Mouse (Mus musculus): ENCODE data around the gene Hopx. TPM values are rescaled to one million over a fixed set of nuclear protein-coding genes. Genes with fewer than 3 reads are reported as not detected.
A peak's percentile ranks its signal among the peaks of the same experiment; 100 is the strongest.

Hopx gene
- 26.6 and 30.2 TPM in 2 replicates for polyA plus RNA-seq (2015; fragmentation: Nextera tagmentation; extraction: Ambion mirVana)

DNA sequence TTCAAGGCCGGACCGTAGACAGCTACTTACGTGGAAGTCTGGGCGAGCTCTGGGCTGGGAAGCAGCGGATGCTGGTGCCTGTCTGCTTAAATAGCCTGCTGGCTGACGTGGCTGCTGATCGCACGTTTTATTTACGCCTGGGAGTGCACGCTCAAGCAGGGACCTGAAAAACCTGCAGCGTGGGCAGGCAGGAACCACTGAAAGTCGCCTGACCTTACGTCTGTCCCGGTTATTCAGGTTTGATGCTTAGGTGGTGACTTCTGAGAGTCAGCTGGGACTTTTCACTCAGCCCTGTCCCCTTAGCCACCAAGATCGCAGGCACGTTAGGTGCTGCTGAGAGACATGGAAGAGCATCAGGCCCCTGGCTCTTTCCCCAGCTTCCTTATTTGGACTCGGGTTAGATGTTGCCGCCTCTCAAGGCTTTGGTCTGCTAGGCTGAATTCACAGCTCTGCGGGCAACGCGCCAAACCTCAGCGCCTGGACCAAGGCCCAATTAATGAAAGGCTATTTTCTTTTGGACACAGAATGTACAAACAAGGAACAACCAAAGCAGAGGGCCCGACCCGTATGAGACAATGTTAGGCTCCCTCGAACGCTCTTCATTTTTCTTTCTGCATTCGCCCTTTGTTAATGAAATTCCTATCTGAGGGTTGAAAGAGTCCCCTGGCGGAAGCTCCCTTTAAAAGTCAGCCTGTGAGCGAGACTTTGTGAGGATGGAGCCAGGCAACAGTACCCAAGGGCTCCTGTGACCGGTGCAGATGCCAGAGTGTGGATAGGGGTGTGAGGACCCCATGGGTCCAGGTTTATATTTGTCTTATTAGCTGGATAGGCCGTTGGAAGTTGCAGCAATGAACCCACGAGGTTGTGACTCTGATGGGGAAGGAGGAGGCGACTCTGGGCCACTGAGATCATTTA lies at the start of gene Hopx:
Hopx (minus strand) TSS at position 305 of the 915 bp plus-strand sequence.
- Histone ChIP-seq H3K9me3 (ENCODE audit: control insufficient read depth, low read length) (no peaks in the 10 kb centered on the region), H3K36me3 (ENCODE audit: control insufficient read depth, insufficient read depth, low read length) (no peaks in the 10 kb centered on the region), H3K27me3 (ENCODE audit: control insufficient read depth, insufficient read depth, low read length) (no peaks in the 10 kb centered on the region), H3K9ac (ENCODE audit: low read length) (peak within 1 kb of the TSS; percentile 19), H3K4me3 (ENCODE audit: low read depth, low read length) (no peak within 1 kb of the TSS), H3K27ac (replicated peaks) (peak within 1 kb of the TSS; percentile 69), H3K4me2 (replicated peaks; ENCODE audit: low read depth) (peak within 1 kb of the TSS; percentile 44), H3K4me1 (replicated peaks; ENCODE audit: control insufficient read depth, insufficient read depth) (no peaks in the 10 kb centered on the region; the same call in 1 of the 2 replicates)
- peak; percentile 86 for TF ChIP-seq EP300 (optimal IDR thresholded peaks at IDR 0.05)
- TF ChIP-seq CTCF (IDR thresholded peaks at IDR 0.05; ENCODE audit: low read depth): no peak
- 27% methylated on average over 33 of the region's 33 CpGs for WGBS
- peak; percentile 63 for DNase-seq (ENCODE audit: low spot score)
- ATAC-seq (ENCODE audit: low FRiP score, low TSS enrichment): peak; percentile 63; the same call in 1 of the 2 replicates

DNA sequence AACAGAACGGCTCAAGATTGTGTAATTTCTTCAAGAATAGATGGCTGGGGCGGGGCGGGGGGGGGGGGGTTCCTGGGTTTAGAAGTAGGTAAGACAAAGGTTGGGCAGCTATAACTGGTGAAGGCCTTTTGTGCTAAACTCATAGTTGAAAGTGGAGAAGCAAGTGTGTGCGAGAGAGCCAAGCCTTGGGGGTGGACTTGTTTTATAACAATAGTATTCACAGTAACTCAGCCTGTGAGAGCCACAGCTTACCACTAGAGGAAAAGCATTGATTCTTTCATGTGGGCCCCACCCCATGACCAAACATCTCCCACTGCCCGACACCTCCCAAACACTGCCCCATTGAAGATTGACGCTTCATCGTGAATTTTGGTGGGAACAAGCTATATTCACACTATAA lies 48.7 kb upstream of the Hopx start:
- no peak for ATAC-seq (ENCODE audit: low FRiP score, low TSS enrichment)

DNA sequence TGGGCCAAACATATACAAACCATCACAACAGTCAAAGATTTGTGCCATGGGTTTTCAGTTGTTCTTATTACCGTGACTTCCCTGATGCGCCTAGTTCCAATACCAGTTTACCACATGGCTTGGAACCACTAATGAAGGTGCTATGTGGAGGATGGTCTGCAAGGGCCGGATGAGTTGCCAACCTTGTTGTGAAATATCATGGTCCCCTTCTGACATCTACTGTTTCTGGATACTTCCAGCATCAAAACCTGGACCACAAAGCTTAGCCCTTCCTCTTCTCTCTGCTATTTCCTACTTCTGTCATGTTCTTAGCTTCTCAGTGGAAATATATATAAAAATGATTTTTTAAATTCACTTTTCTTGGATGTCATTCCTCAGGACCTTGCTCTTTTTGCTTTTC lies 47.6 kb upstream of the Hopx start:
- no peak overlapping the region for H3K27ac ChIP-seq (replicated peaks)
- H3K36me3 ChIP-seq (ENCODE audit: control insufficient read depth, insufficient read depth, low read length): no peaks in the 10 kb centered on the region
- no peak overlapping the region for H3K4me3 ChIP-seq (ENCODE audit: low read depth, low read length)
- no peak overlapping the region for H3K9ac ChIP-seq (ENCODE audit: low read length)
- TF ChIP-seq EP300 (optimal IDR thresholded peaks at IDR 0.05) (no peak), CTCF (IDR thresholded peaks at IDR 0.05; ENCODE audit: low read depth) (no peak)
- H3K4me2 ChIP-seq (replicated peaks; ENCODE audit: low read depth): no peak overlapping the region
- DNase-seq (ENCODE audit: low spot score) (no peak), ATAC-seq (ENCODE audit: low FRiP score, low TSS enrichment) (no peak)
- no peaks in the 10 kb centered on the region for H3K9me3 ChIP-seq (ENCODE audit: control insufficient read depth, low read length)
- no peaks in the 10 kb centered on the region for H3K27me3 ChIP-seq (ENCODE audit: control insufficient read depth, insufficient read depth, low read length)
- no peaks in the 10 kb centered on the region for H3K4me1 ChIP-seq (replicated peaks; ENCODE audit: control insufficient read depth, insufficient read depth)
- 95% methylated on average over 3 of the region's 3 CpGs for WGBS

More for the DNA sequence above, 48.7 kb upstream of the Hopx start:
- no peak for TF ChIP-seq CTCF (IDR thresholded peaks at IDR 0.05; ENCODE audit: low read depth)
- no peak for TF ChIP-seq EP300 (optimal IDR thresholded peaks at IDR 0.05)
- Histone ChIP-seq H3K4me3 (ENCODE audit: low read depth, low read length) (no peak overlapping the region), H3K9ac (ENCODE audit: low read length) (no peak overlapping the region), H3K27ac (replicated peaks) (no peak overlapping the region), H3K4me1 (replicated peaks; ENCODE audit: control insufficient read depth, insufficient read depth) (no peaks in the 10 kb centered on the region), H3K4me2 (replicated peaks; ENCODE audit: low read depth) (no peak overlapping the region), H3K9me3 (ENCODE audit: control insufficient read depth, low read length) (no peaks in the 10 kb centered on the region), H3K27me3 (ENCODE audit: control insufficient read depth, insufficient read depth, low read length) (no peaks in the 10 kb centered on the region), H3K36me3 (ENCODE audit: control insufficient read depth, insufficient read depth, low read length) (no peaks in the 10 kb centered on the region)
- peak; percentile 30 for DNase-seq (ENCODE audit: low spot score)
- WGBS: 71% methylated on average over 7 of the region's 7 CpGs

DNA sequence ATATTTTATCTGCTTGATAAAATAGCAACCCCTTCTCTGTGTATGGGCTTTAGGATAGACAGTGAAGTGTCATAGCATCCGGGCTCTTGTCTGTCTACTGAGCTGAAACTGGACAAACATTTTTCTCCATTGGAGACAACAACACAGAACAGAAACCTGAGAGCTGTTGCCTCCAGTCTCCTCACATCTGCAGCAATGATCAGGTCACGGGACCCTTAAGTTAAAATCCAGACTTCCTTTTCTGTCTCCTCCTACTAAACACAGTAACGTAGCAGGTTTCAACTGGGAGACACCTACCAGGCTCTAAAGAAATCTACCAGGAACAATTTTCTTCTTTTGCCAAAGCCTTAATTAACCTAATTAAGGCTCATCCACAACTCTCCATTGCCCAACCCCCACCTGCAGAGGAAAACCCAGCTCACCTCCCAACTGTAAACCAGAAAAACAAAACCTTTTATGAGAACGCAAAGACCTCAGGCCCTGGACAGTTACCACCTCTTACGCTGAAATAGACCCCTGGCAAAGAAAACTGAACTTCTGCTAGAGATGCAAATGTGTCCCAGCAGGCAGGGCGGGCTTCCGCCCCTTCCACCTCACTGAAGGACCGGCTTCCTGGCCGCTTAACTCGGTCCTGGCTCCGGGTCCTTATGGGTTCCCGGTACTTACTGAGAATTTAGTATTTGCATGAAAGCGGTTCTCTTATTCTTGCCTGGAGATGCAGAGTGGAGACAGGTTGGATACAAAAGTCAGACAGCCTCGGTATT lies 43.0 kb upstream of the Hopx start:
- no peaks in the 10 kb centered on the region for H3K27me3 ChIP-seq (ENCODE audit: control insufficient read depth, insufficient read depth, low read length)
- H3K36me3 ChIP-seq (ENCODE audit: control insufficient read depth, insufficient read depth, low read length): no peaks in the 10 kb centered on the region
- TF ChIP-seq CTCF (IDR thresholded peaks at IDR 0.05; ENCODE audit: low read depth) (no peak), EP300 (optimal IDR thresholded peaks at IDR 0.05) (no peak)
- 49% methylated on average over 14 of the region's 14 CpGs for WGBS
- no peaks in the 10 kb centered on the region for H3K4me1 ChIP-seq (replicated peaks; ENCODE audit: control insufficient read depth, insufficient read depth)
- DNase-seq (ENCODE audit: low spot score) (no peak), ATAC-seq (ENCODE audit: low FRiP score, low TSS enrichment) (no peak)
- H3K4me3 ChIP-seq (ENCODE audit: low read depth, low read length): no peak overlapping the region
- no peak overlapping the region for H3K9ac ChIP-seq (ENCODE audit: low read length)
- no peak overlapping the region for H3K4me2 ChIP-seq (replicated peaks; ENCODE audit: low read depth)
- H3K9me3 ChIP-seq (ENCODE audit: control insufficient read depth, low read length): no peaks in the 10 kb centered on the region
- no peak overlapping the region for H3K27ac ChIP-seq (replicated peaks)

DNA sequence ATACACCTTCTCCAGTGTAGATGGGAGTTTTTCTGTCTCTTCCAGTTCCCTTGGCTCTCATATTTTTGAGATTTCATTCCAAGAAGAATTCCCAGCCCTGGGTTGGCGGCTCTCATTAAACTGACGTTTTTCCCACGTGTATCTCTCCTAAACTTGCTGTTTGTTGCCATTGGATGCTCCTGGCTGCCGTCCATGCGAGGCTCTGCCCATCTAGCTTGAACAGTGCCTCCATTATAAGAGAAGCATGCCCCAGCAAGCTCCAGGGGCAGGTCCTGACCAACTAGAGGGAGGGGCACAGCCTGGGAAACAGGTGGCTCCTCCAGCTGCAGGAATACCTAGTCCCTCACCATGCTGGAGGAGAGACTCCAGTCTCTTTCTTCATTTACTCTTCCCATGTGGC lies 42.0 kb upstream of the Hopx start:
- 52% methylated on average over 5 of the region's 5 CpGs for WGBS
- no peak overlapping the region for H3K4me3 ChIP-seq (ENCODE audit: low read depth, low read length)
- H3K27me3 ChIP-seq (ENCODE audit: control insufficient read depth, insufficient read depth, low read length): no peaks in the 10 kb centered on the region
- ATAC-seq (ENCODE audit: low FRiP score, low TSS enrichment) (no peak), DNase-seq (ENCODE audit: low spot score) (no peak)
- H3K9ac ChIP-seq (ENCODE audit: low read length): no peak overlapping the region
- no peak overlapping the region for H3K4me2 ChIP-seq (replicated peaks; ENCODE audit: low read depth)
- H3K9me3 ChIP-seq (ENCODE audit: control insufficient read depth, low read length): no peaks in the 10 kb centered on the region
- no peaks in the 10 kb centered on the region for H3K36me3 ChIP-seq (ENCODE audit: control insufficient read depth, insufficient read depth, low read length)
- TF ChIP-seq CTCF (IDR thresholded peaks at IDR 0.05; ENCODE audit: low read depth) (no peak), EP300 (optimal IDR thresholded peaks at IDR 0.05) (no peak)
- H3K27ac ChIP-seq (replicated peaks): 0 out of 2 replicates have a peak overlapping the region, but pooled peaks have one; percentile 40
- H3K4me1 ChIP-seq (replicated peaks; ENCODE audit: control insufficient read depth, insufficient read depth): no peaks in the 10 kb centered on the region

Data from stomach, postnatal 0 days (tissue).